Mouse (Mus musculus): ENCODE data around the gene Snrpd3.

Gene Snrpd3

GRCm38 (mm10) chr10:75536123-75536522 is 18.8 kb downstream of the Snrpd3 start:
- DNase-seq: no peak

DNA sequence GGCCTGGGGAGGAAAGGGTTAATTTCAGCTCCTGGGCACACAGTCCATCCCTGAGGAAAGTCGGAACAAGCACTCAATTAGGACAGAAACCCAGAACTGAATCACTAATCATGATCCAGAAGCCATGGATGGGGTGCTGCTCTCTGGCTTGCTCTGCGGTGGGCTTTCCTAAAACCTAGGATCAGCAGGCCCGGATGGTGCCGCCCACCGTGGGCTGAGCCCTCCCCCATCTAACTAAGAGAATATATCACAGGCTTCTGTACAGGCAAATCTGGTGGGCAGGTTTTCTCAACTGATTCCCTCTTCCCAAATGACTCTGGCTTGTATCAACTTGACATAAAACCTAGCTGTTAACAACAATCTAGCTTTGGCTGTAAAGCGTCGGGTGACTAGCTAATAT is 30.6 kb downstream of the Snrpd3 start:
- no peak for DNase-seq

DNA sequence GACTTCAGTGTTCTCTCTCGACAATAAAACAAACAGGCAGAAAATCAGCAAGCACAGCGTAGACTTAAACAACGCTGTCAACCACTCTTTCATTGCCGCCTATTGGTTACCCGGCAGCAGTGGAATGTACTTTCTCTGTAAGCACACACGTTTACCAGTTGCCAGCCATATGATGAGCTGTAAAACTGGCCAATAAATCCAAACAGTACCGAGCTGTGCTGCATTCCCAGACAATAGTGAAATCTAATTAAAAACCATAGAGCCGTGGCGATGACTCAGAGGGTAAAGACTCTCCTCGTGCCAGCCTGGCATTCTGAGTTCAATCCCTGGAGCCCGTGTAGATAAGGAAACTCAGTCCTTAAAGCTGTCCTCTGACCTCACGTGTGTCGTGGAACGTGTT is 31.1 kb downstream of the Snrpd3 start:
- DNase-seq: no peak

DNA sequence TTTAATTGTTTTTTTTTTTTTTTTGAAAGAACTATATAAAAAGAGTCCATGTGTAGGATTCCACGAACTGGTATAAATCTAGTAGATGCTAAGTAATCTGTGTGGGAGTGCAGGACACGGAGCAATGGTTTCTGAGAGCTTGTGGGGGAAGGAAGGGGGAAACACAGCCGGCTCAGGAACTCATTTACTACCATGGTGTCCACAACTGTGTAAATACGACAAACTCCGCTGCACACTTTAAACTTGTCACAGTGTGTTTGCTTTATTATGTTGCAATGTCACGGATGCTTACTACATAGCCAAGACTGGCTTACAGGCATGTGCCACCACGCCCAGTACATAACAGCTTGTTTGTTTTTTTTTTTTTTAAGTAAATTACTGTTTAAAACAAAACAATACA is 32.5 kb downstream of the Snrpd3 start:
- DNase-seq: peak in 1 of 2 experiments; percentile 18

DNA sequence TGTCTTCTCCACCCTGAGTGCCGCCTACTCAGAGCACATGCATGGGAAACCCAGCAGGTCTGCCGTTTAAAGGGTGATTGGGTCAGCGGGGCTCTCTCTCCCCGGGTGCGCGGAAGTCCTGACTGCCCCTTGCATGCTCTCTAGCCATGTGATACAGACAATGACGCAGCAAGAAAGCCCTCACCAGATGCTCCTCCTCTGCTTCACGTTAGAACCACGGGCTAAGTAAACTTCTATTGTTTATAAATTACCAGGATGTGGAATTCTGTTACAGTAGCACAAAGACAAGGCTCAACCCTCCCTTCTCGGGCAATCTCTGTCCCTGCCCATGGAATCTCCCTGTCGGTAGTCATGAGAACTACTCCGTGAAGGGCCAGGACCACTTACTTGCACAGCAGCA is 33.8 kb downstream of the Snrpd3 start:
- DNase-seq: peak in 1 of 2 experiments; percentile 39

DNA sequence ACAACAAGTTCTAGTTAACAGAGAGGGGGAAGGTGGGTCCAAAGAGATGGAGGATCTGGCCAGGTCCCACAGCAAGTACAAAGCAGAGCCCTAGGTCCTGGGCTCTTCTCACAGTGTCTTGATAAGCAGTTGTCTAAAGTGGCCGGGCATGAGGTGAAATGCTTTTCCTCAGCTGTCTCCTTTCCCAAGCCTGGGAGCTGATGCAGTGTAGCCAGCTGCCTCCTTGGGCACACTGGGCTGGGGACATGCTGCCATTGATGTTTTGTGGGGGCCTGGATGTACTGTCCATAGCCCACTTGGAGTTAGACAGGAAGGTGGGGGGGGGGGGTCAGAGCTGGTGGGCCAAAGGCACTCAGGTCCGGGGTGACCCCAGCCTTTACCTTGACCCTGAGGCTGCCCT is 34.8 kb downstream of the Snrpd3 start:
- no peak for DNase-seq

DNA sequence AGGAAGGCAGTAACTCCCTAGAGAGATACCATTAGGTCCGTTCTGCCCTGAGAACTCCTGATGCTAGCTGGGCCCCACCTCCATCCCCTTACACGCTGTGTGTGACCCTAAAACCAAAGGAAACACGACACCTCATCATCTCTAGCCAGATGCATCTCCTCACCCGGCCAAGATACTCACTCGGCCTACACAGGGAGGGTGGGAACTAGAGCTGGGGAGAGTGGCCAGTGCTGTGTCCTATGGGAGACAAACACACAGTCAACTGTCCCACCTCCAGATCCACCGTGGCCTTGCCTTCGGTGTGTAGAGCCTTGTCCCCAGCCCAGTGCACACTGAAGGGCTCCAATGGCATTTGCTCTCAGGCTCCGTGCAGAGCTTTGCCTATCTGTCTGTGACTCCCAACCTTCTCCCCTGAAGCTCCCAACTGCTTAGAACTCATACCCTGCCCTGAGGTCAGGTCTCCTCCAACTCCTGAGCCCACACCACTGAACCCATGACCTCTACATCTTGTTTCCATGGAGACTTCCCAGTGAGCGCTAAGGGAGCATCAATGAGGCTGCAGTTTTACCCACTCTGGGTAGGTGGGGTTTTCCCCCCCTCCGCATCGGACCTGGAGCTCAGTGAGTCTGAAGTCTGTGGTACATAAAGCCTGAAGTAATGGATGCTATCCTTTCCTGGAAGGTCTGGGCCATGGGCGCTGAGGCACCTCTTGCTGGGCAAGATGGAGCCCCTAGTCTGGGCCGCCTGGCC is 35.5 kb downstream of the Snrpd3 start:
- DNase-seq: no peak

- no peak for DNase-seq
These were observed 36.7 kb downstream of the Snrpd3 start for GRCm38 (mm10) chr10:75554090-75554489.

DNA sequence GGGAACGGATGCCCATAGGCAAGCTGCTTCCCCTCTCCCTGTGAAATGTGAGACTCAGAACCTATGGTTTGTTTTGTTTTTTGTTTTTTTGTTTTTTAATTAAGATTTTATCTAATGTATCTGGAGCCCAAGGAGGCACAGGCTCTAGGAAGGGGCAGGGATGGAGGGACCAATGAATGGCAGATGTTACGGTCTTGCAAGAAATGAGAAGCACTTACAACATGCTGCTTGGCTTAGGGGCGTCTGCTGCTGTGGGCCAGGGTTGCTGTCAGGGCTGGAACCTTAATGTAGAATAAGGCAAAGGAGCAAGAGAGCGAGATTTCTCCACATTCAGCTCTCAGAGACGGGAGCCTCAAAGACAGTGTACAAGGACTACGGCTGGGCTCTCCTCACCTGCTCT is 38.2 kb downstream of the Snrpd3 start:
- DNase-seq: no peak

GRCm38 (mm10) chr10:75556026-75556425 is 38.7 kb downstream of the Snrpd3 start:
- no peak for DNase-seq

DNA sequence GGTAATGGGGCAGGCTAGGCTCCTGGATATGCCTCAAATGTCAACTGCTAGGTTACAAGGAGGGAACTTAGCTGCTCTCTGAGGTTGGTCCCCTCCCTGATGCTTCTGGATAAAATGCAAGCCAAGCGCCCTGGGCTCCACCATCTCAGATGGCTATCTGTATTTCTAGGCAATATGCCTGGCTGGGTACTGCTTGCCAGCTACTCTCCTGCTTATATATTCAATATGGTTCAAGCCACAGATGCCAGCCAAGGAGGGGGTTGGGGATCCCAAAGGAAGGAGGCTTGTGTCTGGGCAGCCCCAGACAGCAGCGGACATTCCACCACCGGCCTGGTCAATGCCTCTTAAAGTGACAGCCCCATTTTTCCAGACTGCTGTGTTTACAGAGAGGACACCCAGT is 41.2 kb downstream of the Snrpd3 start:
- DNase-seq: peak in 1 of 2 experiments; percentile 62

DNA sequence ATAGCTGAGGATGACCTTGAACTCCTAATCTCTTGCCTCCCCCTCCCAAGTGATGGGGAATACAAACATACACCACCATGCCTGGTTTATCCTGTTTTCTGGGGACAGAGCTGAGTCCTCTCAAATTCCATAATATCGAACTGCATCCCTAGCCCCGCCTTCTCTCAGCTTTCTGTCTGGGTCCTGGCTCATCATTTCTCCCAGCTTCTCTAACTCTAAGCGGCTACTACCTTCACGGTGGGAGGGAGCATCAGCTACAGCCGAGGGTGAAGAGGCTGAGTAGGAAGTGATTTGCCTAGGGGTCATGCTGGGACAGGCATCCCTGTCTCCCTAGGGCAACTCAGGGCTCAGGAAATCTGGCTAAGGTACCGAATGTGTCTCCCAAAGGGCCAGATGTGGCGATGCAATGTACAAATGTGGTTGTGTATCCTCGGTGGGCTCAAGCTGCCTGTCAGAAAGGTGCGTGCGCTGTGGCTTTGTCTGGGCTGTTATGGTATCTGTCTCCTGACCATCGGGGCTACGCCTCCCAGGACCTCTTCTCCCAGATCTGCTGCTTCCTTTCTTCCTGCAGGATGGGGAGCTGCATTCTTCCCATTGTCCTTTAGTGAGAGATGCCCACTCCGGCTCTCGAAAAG is 41.8 kb downstream of the Snrpd3 start:
- DNase-seq: peak in 1 of 2 experiments; percentile 5

DNA sequence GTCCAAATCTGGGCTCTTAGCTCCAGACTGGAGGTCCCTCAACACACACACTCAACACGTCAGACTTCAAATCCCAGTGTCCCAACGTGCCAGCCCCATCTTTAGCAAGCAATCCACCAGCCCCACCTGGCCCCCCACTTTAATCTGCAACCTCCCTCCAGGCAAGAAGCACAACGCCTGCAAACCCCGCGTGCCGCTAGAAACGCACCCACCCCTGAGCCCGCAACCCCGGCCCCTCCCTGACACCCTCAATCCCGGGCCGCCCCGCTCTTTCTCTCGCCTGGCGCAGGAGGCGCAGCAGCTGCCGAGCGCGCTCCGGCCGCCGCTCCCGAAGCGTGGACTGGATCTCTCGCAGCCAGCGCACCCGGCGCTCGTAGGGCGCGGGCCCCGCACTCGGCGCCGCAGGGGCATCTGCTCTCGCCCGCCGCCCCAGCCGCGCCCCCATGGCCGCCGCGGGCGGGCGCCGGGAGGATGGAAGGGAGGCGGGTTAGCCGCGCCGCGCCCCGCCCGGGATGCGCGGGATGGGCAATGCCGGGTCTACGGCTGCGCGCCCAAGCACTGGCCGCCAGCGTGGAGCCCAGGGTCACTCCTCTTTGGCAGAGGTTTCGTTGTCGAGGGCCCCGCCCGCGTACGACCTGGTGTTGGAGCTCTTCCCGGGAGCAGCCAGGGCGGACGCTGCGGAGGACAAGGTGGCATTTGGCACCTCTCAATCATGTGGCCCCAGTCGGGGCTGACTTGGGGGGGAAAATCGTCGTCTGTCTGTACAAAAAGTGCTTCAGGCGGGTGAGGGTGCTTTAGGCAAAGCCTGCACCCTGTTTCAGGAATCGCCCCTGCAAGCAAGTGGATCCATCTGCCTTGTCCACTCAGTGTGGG is 42.6 kb downstream of the Snrpd3 start, which contains the start of gene Lrrc75b:
Gene Lrrc75b (minus strand): TSS at position 655 of the 873 bp plus-strand sequence.
- DNase-seq: peak; percentile 65 to 85

- no peak for DNase-seq
These were observed 43.2 kb downstream of the Snrpd3 start for GRCm38 (mm10) chr10:75560549-75560899.

DNA sequence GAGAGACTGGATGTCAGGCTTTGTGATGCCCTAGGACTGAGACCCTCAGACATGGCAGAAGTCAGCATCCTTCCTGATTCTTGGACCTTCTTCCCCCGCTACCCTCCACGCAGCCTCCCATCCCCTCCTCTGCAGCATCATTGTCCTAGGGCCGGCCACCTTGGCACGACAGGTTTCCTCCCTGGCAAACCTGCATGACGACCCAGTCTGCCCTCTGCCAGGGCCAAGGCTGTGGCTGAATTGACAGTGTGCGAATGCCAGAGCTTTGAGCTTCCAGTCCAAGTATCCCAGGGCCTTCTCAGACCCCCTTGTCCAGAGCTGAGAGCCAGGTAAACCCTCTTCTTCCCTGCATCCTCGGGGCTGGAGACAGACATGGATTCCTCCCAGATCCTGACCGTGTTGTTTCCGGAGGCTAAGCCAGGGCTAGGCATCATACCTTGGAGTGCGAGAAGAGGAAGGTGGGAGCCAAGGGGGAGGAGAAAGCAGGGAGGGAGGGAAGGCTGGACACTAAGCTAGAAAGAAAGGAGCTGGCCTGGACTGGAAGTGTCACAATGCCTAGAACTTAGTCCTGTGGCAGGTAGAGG is 43.8 kb downstream of the Snrpd3 start, which contains the start of gene Ggt1:
Gene Ggt1 (plus strand): TSS at position 534 of the 584 bp plus-strand sequence.
- peak in 1 of 2 experiments; percentile 38 for DNase-seq

DNA sequence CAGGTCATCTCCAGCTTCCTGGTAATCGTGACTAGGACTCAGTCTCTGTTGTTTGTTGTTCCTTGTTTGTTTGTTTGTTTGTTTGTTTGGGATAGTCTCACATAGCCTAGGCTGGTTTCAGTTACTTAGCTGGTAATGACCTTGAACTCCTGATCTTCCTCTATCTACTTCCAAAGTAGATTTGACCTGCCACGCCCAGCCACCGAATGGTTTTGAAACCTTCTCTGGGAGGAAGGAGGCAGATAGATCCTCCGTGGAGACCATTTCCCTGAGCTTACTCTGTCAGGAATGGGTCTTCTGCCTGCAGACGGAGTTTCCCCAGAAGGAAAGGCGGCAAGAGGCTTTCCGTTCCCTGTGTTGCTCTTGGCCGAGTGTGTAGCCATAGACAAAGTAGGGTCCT is 45.2 kb downstream of the Snrpd3 start:
- DNase-seq: no peak

DNA sequence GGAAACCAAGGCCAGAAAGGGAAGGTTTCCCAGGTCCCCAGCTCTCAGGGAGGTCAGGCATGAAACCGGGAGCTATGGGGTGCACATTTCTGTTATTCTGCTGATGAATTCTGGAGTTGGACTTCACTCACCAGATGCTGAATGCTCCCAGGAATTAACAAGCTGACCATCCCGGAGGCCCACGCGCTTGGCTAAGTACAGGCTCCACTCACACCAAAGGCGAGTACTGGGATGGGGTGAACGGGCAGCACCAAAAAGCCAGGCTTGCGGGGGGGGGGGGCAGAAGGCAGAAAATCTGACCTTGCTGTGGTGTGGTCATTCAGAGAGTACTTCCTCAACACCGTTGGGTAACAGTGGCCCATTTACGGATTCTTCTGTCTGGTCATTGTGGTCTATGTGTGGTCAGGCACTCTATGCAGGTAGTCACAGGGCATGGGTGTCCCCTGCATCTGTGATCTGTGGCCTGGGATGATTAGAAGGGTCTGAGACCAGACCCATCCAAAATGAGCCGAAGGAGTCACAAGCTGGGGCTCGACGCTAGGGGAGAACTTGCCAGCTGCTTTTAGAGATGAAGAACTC is 47.4 kb downstream of the Snrpd3 start:
- DNase-seq: peak in 1 of 2 experiments; percentile 40

GRCm38 (mm10) chr10:75565436-75565835 is 48.1 kb downstream of the Snrpd3 start:
- peak in 1 of 2 experiments; percentile 65 for DNase-seq

DNA sequence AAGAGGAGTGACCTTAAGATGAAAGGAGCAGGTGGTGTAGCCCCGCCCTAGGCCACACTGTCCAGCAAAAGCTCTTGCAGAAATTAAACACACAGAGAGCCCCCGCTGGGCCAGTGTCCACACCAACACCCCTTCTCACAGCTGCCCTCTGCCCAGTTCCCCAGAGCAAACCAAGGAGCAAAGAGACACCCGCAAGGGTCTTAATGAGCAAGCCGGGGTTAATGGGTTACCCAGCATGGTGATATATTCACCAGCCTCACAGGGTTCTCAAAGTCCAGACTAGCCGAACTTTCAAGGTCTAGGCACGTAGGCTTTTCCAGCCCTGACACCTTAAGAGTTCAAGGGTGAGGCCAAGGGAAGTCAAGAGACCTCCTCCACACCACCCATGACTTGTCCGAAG is 48.6 kb downstream of the Snrpd3 start:
- peak; percentile 85 to 96 for DNase-seq

GRCm38 (mm10) chr10:75566321-75566720 is 49.0 kb downstream of the Snrpd3 start:
- DNase-seq: no peak

DNA sequence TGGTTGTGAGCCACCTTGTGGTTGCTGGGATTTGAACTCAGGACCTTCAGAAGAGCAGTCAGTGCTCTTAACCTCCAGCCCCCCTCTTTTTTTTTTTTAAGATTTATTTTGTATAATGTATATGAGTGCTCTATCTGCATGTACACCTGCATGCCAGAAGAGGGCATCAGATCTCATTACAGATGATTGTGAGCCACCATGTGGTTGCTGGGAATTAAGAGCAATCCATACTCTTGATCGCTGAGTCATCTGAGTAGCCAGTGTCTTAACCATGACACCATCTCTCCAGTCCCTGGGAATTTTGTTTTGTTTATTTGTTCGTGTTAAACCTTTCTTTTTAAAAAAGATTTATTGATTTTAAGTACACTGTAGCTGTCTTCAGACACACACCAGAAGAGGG is 49.4 kb downstream of the Snrpd3 start:
- DNase-seq: peak in 1 of 2 experiments; percentile 26

GRCm38 (mm10) chr10:75568029-75568428 is 50.7 kb downstream of the Snrpd3 start:
- no peak for DNase-seq

DNA sequence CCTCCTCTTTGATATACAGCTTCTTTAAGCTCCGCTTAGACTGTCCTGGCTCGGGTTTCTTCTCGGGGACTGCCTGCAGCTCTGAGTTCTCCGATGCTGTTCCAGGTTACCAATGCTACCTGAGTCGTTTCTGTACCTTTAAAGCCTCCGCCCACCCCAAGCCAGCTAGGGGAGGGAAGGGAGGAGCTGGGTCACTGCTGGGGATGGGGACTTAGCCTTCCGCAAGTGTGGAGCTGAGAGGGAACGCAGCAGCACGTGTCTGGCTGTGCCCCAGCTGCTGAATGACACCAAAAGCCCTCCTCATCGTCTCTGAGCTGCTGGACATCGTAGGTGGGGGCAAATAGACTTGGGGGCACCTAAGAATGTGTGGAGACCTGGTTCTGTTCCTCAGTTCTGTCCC is 51.1 kb downstream of the Snrpd3 start:
- DNase-seq: peak; percentile 73 to 88

Measured in kidney, postnatal 25 days (tissue).